Mouse (Mus musculus) inflammation-experienced regulatory T-cells, adult 6 months (primary cell): ENCODE results near the gene Il1f8. TPM values are rescaled to one million over a fixed set of nuclear protein-coding genes. Genes with fewer than 3 reads are reported as not detected.
"Not testable (repeated sequence)": the region's sequence is repeated elsewhere in the genome, so short reads cannot be mapped to it uniquely, and the experiment has no call there.

ENCODE experiments used
- ATAC-seq: one replicate; pipeline ENCODE4 v1.8.0; 2017
- polyA plus RNA-seq, 3 experiments: library from polyadenylated mRNA; unstranded; fragments of 100-300 nt; shearing (Covaris generic); gene quantifications; one replicate each; pipeline ENCODE4 v1.2.1; 2017

Il1f8 gene
- polyA plus RNA-seq, result not detected

DNA sequence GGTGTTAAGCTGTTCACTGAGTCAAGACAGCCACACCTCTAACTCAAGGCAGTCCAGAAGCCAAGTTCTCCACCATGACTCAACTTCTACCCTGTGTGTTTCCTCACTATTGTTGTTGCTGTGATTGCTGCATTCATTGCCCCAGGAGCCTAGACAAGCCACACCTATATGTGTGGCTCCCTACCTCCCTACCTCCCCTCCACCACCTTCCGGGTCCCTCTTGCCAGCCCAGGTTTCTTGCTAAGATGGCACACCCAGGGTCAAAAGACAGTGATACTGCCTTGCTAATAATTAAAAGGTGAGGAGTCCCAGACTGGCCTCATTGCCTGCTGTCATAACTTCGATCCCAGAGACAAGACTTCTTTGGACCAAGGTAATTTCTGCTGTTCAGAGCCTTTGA, at the start of gene Il1f8:
Gene Il1f8, plus strand, starts transcription at position 301 of the 400 bp plus-strand sequence.
- no peak for ATAC-seq

DNA sequence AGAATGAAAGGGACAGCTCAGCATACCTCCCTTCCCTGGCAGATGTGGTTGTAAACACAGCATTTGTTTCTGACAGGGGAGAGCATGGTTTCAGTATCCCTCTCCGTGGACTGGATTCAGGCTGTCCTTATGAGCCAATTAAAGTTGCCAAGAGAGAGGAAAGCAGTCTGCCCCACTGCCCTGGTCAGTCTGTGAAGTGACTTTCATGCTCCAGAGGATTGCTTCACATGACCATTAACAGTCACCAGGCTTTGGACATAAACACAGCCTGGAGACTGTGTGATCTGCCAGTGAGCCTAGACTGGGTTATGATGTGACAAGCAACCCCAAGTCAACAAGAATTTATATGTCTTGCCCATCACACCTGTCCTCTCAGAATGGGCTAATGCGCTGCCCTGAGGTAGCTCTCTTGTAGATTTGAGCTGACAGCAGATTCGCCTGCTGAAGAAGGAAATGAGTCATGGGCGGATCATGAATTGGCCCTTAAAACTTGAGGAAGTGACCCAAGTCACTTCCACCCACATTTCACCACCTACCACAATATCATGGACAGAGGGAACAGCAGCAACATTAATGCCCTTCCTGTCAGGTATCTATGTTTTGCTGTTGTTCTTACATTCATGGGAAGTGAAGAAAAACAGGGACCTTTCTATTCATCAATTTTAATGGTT, 49.2 kb upstream of the Il1f8 start:
- ATAC-seq, result no peak

DNA sequence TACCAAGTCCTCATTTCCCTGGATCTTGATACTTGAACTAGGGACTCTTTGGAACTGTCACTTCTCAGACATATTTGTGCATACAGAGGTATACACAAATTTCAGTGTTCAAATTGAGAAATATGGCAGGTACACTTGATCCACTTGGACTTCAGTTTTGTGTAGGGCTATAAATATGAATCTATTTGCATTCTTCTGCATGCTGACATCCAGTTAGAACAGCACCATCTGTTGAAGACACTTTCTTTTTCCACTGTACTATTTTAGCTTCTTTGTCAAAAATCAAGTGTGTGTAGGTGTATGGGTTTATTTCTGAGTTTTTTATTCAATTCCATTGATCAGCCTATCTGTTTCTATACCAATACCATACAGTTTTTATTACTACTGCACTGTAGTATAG, 43.9 kb upstream of the Il1f8 start:
- ATAC-seq, result no peak

DNA sequence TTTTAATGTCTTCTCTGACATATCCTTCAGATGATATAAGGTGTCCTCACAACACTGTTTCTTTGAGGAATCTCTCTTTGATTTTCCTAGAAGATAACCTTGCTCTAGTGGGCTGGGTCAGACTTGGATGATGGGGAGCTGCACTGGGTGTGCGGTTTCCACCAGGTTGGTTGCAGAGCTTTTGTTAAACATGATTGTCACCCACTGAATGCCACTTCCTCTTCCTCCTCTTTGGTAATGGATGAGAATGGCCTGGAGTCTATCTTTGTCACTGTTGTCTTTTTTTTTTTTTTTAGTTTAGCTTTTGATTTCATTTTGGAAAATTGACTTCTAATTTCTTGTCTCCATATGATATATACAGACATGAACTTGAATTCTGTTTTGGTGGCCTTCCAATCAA, 18.6 kb upstream of the Il1f8 start:
- no peak for ATAC-seq

DNA sequence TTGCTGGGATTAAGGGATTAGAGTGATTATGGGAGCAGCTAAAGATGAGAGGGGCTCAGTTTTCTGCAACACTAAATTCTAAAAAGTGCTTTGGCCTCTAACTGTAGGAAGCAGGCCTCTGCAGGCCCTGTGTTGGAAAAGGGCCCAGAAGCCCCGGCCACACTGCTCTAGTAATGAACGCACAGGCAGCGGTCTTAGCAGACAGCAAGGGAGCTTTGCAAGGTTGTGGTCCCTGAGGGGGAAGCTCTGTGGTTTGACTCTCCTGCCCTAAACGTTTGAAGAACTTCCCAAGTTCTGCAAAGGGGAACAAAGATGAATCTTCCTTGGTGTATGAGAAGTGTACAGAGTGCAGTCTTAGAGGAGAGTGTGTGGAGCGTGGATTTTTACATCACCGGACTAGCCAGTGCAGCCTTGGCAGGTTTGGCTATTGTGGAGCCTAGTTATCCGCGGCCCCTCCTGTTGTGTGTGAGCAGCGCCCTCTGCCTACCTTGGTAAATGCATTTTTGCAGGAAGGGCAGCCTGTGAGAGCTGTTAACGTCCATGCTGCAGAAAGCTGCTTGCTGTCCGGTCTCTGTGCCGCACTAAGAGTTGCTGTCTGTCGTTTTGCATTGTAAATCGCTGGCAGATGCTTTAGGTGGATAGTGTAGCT, 28.8 kb downstream of the Il1f8 start:
- not testable (repeated sequence) for ATAC-seq

DNA sequence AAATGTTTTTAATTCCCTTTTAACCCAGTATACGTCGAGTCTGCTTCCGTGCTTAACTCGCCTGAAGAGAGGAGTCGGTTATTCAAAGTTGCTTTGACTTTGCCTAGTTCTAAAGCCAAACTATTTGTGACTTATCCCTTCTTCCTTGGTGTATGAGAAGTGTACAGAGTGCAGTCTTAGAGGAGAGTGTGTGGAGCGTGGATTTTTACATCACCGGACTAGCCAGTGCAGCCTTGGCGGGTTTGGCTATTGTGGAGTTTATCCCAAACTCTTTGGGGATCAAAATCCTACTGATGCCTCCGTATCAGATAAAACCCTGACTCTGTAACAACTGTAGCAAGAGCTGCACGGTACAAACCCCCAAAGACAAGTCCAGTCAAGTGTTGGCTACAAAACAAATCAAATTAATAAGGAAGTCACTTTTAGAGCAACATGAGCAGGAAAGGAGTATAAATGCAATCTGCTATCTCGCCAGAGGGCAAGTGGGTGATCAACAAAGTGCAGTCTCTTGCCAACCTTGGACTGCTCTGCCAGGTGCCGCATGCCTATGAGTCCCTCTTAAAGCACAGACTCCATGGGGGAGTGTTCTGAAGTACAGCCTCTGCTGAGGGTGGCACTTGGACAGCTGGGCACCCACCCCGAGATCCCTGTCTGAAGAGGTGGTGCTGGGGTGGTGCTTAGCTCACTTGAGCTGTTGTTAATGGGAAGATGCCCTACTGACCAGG, 29.6 kb downstream of the Il1f8 start:
- ATAC-seq, result not testable (repeated sequence)

DNA sequence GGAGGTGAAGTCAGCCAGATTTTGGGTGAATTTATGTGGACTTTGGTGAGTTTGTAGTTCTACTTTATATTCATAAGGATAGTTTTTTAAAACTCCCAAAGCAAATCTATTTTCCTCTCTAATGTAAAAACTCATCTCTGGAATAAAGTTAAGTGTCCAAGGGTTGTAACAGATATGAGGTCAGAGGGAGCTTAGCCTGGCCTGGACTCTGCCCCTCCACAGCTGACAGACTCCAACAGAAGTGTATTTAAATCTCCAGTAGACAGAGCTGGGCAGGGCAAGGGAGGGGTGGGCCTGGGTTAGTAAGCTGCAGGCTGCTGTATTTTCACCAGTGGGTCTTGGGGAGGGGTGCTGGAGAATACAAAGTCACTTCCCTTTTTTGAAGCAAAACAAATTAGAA, 31.1 kb downstream of the Il1f8 start:
- ATAC-seq, result not testable (repeated sequence)

DNA sequence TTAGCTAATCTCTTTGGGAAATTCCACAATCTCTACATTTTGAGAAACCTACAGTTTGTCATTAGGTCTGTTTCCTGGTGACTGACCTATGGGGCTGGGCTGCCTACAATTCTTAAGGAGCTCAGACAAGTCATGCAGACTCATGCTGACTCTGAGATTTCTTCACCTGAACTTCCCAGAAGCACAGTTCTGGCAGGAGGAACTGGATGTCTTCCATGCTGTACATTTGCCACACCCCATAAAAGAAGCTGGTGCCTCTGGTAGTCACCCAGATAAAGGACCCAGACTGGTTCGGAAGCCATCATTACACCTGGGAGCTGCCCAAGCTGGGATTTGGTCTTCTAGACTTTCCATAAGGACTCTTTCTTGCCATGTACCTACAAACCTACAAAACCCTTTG, 33.2 kb downstream of the Il1f8 start, which contains the start of gene Il1f9:
Gene Il1f9, plus strand, starts transcription at position 301 of the 400 bp plus-strand sequence.
- ATAC-seq, result no peak

DNA sequence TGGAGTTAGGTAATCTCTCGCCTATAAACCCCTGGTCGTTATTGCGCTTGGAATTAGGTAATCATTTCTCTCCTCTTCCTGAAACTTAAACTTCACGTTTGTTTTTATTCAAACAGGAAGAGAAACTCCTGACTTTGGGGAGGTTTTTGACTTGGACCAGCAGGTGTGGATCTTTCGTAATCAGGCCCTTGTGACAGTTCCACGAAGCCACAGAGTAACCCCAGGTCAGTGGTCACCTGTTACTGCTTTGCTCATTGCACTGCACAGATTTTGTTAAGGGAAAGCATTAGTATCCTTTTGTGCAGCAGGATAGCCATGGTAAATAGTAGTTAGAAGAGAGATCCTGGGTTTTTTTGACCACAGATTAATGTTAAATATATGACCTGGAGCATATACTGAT, 34.6 kb downstream of the Il1f8 start:
- ATAC-seq, result no peak

DNA sequence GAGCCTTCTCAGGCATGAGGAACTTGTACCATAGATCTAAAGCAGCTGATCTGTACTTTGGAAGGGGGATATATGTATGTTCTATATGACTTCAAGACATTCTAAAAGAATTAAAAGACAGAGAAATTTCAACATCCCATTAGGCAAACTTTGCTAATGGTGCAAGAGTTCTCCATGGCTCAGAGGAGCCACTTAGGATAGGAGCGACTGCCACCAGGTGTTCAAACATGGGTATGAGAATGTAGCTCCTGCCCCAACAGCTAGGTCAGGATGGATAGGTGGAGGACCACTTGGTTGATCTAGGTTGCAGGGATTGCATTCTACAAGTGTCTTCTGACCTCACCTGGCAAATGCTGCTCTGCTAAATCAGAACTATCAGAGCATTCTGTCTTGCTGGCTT, 35.2 kb downstream of the Il1f8 start:
- no peak for ATAC-seq

Other genes with a start within 250 kb of the Il1f8 start
- not detected for gene Hnmt, start 103.8 kb upstream of the Il1f8 start, polyA plus RNA-seq
- gene Tbpl2, start 56.6 kb upstream of the Il1f8 start, polyA plus RNA-seq, result not detected
- not detected for gene Il1f9, start 33.3 kb downstream of the Il1f8 start, polyA plus RNA-seq
- gene Il1f6, start 62.3 kb downstream of the Il1f8 start, polyA plus RNA-seq, result not detected
- not detected for gene Il1f5, start 123.8 kb downstream of the Il1f8 start, polyA plus RNA-seq
- gene Il1f10, start 138.0 kb downstream of the Il1f8 start, polyA plus RNA-seq, result not detected
- 1 to 10 TPM in 2 of 3 experiments, under 1 TPM in 1; 0.57 to 1.3 (median 1.1) TPM for gene Il1rn, start 183.7 kb downstream of the Il1f8 start, polyA plus RNA-seq
- 10 to 100 TPM; 85.2 to 93.8 (median 89.3) TPM for gene Psd4, start 214.4 kb downstream of the Il1f8 start, polyA plus RNA-seq